Mouse (Mus musculus) adrenal gland, postnatal 14 days (tissue): ENCODE results near the gene Itprip. TPM values are rescaled to one million over a fixed set of nuclear protein-coding genes. Genes with fewer than 3 reads are reported as not detected.
A peak's percentile ranks its signal among the peaks of the same experiment; 100 is the strongest.

Experiments
- DNase-seq: peaks from one replicate; pipeline ENCODE4 v3.0.0; 2021; ENCODE audit warnings: mixed read lengths
- total RNA-seq: library from RNA; stranded (reverse); gene quantifications from 2 replicates; pipeline ENCODE4 v1.2.3, GENCODE M21; 2021

The Itprip gene
- total RNA-seq, 1 experiment from 2014 or later = 12.9 TPM

DNA sequence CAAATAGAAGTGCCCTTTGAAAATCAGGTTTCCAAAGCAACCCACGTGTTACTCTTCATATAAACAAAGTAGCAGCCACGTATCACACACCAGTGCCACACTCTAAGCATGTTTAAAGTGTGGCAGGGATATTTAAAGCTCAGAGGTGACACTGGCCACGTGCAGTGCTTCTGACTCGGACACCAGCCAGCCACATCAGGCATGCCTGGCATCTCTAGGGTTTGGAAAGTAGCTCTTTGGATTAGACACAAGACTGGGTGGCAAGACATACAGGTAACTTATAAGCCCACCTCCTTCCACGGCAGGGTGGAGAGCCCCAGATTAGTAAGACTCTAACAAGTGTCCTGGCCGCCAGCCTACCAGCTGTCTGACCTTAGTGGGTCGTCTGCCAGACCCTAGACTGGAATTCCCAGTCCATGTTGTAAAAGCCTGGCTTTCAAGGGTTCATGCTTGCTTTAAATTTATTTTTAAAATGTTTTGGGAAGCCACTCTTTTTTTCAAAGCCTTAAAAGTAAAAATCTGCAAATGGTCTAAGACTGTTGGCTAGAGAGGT is 33.8 kb downstream of the Itprip start:
- DNase-seq = no peak

DNA sequence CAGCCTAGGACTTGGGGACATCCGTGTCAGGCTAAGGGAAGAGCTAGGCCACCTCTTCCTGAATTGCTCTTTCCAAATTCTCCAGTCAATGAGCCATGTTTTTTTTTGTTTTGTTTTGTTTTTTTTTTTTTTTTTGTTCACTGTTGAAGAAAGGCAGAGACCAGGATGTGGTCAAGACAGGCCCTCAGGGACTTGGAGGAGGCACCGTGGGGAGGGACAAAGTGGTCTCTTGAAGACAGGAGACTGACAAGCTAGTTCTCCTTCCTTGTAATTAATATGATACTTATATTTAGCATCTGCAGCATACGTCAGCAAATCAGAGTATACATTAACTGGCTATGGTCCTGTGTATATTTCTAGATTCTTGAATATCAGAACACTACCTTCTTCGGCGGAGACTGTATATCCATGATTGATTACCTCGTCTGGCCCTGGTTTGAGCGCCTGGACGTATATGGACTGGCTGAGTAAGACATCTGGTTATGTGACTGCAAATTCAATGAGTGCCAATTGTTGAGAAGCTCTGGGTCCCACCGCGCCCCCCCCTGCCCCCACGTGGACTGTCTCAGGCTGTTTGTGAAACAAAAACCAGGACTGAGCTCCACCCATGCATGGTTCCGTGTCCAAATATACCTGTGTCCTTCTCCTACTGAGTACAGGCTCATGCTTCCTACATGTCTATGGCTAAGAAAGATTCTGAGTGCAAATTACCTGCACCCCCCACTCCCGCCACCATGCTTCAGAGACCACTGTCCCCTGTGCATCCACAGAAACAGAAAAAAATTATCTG is 34.6 kb downstream of the Itprip start:
- no peak for DNase-seq

DNA sequence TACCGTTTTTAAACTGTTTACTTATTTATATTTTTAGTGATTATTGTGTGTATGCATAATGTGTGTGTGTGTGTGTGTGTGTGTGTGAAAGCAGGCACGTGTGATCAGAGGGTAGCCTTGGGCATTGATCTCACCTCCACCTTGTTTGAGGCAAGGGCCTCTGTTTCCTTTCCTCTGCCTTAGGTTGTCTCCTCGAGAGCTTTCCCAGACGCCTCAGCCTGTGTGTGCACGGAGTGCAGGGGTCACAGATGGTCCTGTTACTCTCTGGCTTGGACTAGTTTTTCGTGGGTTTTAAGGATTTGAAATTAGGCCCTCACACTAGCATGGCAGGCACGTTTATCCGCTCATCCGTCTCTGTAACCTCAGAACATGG is 36.2 kb downstream of the Itprip start:
- DNase-seq = no peak

DNA sequence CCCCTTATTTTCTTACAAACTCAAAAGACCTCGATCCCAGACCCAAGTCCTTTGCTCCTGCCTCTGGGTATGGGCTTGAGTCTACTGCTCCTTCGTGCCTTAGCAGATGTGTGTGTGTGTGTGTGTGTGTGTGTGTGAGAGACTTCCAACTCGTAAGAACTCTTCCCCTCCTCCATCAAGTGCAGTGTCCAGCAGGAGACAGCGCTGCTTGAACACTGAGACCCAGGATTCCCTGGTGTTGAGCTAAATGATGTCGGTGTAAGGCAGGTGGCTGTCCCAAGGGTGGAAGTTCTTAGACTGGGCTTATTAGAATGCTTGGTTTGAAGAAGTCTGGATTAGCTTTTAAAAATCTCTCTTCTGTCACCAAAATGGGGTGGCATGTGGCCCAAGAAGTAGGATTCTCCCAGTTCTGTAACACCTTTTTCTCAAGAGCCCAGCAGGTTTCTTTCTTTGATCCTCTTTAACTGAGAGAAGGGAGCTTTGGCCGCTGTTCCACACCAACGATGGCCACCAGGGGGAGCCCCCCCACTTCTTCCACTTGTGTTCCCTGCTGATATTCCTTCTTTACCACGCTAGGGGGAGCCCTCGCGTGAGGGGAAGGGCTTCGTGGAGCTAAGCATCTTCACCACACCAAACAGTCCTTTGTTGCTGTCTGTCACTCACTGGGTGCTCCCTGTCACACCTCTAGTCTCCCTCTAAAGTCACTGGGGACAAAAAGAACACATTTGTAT is 36.8 kb downstream of the Itprip start:
- peak; percentile 91 for DNase-seq

DNA sequence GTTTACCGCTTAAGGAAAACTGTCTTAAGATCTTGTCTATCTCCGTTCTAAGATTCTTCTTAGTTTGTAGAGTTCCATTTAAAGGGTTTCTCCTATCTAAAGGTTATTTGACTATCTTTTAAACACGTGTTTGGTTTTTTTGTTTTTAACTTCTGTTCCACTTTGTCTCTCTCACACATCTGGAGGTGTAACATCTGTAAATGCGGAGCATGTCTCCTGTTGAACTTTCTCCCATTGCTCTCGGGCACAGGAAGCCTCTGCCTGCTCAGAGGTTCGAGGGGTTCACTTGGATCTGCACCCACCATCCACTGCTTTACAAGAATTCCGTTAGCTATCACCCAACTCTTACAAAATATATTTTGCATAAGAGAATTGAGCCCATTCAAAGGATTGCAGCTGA is 37.6 kb downstream of the Itprip start:
- DNase-seq = no peak

DNA sequence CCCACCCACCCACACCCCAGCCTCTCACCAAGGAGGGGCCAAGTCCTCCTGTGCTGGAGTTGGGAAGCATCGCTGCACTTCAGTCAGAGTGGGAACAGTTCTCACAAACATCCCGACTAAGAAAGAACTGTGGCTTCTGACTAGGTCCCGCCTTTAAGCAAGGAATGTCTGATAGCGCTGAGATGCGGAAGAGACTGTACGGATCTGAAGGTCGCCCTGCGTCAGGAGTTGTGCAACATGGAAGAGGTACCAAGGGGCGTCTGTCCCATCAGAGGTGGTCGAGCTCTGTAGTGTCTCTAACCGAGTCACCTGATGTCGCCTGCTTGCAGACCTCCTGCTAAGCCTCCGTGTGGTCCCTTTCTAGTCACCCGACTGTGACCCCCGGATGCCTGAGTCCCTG is 42.8 kb downstream of the Itprip start:
- DNase-seq = no peak

DNA sequence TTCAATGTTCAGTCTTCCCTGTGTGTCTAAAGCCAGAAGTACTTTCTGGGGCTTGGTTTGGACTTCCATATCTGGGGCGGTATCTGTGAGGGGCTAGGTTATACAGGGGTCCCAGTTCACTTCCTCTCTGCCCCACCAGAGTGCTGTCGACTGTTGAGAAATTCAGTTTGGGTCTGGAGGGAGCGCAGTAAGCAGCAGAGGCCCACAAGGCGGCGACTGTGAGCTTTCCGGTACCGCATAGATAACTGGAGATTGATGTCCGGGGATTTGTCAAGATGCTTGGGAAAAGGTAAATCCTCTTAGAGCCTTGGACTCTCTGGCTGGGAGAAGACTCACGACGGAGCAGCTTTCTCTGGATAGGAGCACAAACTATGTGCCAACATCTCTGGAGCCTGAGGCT is 47.6 kb downstream of the Itprip start:
- DNase-seq = no peak

DNA sequence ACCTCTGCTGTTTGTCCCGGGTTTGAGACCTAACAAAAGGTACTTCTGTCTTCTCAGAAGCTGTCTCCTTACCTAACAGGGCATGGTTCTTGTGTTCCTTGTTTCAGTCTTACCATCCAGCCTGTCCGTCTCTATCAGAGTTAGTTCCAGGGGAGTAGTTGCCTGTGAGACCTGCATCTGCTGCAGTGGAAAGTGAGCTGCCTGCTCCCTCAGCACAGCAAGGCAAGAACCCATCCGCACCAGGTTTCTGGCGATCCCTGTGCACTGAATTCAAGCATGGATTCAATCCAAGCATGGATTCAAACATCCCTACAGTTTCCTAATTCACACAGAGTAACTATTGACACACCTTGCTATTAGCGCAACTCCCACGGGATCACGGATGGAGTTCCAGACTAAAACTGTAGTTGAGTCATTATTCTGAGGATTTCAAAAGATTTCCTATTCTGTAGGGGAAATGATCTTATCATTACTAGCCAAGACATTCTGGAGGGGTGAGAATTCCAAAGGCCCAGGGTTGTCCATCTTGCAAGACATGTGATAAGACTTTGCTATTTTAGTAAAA is 48.9 kb downstream of the Itprip start:
- no peak for DNase-seq

DNA sequence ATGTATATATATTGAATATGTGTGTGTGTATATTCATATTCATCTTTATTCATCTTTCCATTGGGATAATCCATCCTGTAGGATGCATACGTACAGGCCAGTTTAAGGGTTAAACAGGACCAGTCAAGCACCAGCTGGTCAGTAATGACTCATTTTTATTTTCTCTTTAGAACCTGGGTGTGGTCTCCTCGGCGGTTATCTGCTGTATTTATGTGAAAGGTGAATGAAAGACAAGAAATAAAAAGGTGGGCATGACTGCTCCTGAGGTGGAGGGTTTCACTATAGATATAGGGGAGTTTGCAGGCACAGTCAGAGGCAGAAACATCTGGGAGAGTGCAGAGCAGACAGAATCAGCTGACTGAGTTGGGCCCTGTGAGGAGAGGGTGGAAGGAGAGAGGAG is 49.6 kb downstream of the Itprip start:
- DNase-seq = no peak

DNA sequence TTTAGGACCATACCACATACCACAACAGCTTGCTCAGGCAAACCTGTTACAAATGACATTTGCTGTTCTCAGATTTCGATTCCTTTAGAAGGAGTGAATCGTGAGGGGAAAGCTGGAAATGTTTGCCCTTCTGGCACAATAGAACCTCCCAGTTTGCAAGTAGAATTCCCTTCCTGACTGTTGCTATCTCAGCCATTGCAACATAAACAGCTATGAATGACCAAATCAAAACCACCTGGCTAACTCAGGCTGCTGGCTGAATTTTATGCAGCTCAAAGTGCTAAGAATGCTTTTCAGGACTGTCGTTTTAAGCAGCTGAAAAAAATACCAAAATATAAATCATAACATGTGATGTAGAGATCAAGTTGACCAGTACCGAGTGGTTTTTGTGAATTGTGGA is 50.1 kb downstream of the Itprip start:
- no peak for DNase-seq

DNA sequence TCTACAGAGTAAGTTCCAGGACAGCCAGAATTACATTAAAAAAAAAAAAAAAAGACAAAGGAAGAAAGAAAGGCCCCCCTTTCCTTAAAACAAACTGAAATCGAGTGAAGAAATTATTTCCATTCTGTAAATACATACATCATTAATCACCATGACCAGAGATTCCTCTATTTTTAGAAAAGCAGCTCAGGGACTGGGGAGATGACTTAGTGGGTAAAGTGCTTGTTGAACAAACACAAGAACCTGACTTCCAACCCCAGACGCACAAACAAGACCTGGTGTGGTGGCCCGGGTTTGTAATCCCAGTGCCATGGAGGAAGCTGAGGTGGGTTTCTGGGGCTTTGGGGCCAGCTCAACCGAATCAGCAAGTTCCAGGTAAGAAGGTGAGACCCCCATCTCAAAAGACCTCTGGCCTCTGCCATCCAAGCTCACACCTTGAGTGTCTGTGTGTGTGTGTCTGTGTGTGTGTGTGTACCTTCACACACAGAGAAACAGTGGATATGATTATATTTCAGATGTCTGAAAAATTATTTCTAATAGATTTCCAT is 51.4 kb downstream of the Itprip start:
- no peak for DNase-seq

DNA sequence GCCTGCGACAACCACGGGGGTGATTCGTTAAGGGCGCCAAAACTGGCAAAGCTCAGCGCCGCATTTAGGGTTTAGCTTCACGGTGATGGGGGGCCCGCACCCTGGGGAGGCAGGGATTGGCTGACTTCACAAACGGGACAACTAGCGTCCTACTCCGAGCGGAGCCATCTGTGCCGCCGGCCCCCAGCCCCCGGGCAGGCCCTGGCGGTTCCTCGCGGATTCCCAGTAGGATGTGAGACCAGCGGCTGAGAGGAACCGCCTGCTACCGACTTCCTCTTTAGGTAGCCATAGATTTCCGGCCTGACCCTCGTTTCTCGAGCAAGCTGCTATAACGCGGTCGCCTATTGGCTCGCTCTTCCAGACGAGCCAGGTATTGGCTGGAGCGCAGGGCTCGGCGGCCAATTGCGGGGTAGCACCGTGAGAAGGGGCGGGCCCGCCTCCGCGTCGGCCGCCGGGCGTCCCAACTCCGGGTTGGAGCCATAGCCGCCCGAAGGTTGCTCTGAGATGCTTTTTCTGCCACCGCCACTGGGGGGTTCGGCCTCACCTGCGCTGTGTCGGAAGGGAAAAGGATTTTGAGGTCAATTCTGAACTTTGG is 53.6 kb downstream of the Itprip start, which contains the start of gene Gsto2:
TSS of gene Gsto2 (plus strand) at position 182 of the 595 bp plus-strand sequence.
- peak; percentile 96 for DNase-seq

DNA sequence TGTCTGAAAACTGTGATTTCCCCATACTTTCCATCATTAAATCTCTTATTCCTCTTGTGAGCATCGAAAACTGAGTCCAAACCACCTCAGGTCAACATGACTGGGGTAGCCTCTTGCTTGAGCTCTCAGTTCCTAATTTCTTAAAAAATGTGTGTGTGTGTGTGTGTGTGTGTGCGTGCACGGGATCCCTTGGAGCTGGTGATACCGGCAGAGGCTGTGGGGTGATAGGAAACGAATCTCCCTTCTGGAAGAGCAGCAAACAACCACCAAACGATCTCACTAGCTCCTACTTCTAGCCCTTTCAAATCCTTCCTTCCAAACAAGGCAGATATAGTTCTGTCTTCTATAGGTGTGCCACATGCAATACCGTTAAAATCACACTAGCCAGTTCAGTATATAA is 54.4 kb downstream of the Itprip start:
- DNase-seq = no peak

DNA sequence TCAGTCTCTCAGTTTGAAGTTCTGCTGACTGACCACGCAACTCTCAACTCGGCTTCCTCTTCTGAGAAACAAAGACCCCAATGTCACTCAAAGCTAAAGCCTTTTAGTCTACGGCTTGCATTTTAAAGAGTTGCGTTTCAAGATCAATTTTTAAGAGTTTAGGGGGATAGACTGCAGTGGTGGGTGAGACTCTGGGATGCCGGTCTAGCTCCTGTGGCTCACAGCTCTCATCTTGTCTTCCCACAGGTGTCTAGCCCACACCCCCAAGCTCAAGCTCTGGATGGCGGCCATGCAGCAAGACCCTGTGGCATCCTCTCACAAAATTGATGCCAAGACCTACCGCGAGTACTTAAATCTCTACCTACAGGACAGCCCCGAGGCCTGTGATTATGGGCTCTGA is 55.0 kb downstream of the Itprip start:
- no peak for DNase-seq

DNA sequence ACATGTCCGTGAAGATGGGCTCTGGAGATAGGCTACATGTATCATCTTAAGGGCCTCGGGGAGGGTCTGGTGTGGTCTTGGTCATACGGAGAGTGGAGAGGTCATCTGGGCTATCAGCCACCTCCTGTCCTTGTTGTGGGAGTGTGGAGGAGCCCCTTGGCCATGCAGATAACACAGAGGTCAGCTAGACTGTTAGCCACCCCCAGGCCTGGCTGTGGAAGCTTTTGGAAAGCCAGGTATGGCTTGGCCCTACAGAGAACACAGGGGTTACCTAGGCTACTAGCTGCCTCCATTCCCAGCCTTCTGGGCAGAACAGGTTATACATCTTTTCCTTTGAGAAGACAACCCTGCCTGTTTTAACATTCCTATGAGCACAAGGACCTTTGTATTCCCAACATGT is 56.5 kb downstream of the Itprip start:
- no peak for DNase-seq

DNA sequence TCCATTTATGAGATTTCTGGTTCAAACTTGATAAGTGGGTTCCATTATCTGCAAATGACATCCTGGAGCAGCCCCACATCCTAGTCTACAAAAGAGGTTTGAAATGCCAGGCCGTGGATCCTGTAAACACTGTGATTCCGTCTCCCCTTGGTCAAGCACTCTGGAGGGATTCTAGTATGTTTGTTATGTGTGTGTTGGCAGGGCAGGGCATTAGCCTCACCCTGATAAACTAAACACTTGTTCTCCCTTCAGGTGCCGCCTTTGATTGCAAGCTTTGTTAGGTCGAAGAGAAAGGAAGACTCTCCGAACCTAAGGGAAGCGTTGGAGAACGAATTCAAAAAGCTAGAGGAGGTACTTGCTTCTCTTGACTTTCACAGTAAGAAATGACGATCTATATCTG is 59.9 kb downstream of the Itprip start:
- no peak for DNase-seq

DNA sequence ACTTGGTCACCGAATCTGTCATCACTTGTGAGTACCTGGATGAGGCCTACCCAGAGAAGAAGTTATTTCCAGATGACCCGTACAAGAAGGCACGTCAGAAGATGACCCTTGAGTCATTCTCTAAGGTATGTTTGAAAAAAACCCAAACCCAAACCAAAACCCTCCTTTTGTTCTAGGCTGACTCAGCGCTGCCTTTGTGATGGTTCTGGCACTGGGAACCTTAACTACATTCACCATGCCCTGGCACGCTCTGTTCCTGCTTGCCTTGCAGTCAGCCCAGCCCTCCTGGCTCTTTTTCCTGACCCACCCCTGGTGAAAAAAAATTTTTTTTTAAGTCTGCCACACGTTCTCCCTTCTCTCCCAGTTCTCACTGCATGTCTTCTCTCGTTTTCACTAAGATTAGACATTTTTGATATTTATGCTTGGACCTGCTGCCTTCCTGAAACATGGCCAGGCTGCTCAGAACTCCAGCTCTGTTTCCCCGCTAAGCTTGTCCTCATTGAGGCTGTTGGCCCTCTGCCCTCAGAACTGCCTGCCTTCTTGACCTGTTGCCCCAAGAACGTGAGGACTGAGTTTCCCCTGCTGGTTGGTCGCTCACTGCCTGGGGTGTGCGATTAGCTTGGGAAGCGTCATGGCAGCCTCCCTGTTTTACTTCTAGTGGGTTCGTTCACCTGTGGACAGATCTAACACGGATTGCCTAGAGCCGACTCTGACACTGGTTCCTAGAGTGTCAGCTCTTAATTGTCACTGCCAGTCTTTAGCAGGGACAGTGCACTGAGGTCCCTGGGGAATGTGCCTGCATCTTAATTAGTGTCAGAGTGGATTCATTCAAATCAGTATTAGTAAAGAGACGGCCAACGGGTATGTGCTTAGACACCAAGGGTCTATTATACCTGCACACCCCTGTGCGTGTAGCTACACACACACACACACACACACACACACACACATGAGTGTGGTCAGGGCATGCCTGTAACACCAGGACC is 60.8 kb downstream of the Itprip start:
- DNase-seq = no peak

DNA sequence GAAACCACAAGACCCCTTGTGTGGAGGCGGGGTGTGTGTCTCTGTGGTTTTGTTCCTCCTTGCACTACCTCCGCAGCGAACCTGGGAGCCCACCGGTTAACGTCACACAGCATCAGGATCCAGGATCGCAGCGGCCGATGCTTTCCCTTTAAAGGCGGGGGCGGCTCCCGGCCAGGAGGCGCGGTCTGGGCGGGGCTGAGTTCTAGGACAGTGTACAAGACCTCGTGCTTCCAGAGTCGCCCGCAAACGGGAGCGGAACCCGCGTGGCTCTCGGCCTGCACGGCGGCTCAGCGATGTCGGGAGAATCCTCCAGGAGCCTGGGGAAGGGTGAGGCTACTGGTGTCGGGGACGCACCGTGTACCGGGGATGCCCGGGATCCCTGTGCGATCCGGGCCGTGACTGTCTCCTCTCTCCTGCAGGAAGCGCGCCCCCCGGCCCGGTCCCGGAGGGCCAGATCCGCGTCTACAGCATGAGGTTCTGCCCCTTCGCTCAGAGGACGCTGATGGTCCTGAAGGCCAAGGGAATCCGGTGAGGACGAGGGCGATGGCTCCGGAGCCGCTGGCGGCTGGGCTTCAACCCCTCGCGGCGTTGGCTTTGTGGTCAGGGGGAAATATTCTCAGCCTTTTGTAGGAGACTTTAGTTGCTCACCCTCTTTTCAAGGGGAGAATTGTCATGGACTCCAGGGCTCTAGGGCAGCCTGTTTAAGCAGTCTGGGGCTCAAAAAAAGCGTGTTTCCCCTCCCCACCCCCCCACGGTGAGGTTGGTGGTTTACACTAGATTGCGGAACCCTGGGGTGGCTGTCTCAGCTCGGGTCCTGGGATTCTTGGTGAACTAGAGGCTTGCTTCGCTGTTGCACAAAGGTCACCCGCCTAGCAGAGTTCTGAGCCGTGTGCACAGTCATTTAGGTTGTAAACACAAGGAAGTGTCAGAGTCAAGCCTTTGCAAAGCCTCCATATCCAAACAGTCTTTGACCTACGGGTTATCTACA is 64.0 kb downstream of the Itprip start, which contains the start of gene Gsto1:
TSS of gene Gsto1 (plus strand) at position 175 of the 988 bp plus-strand sequence.
- peak; percentile 95 for DNase-seq

DNA sequence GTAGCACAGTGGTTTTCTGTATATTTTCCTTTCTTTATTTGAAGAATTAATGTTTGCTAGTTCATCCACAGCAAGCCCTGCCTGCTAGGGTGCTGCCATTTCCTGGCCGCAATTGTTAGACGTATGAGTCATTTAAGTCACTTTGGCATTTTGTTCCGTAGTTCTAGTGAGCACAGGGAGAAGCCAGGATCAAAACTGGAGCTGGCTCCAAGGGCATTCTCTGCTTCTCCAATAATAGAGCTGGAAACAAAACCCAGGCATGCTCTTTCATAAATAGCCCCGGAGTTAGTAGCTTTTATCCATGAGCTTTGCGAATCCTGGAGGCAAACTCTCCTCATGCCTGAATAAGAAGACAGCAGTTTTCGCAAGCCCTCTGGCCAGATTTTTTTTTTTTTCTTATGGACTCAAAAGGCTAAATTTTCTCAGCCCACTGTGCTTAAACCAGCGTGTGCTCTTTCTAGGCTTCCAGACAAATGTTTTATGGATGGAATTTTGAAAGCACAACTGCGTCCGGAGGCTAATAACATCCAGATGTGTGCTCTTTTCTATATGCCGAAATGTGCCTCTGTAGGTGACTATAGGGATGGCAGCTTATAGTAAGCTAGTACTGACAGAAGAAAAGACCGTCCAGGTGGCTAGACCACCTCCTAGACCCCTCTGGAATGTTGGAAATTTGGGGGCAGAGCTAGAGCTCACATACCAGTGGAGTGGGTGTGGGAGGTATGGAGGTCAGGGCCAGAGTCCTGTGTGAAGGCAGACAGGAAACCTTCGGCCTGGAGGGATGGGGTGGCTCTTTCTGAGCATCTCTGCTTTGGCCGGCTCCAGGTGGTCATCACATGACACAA is 64.9 kb downstream of the Itprip start:
- DNase-seq = no peak
